Mouse (Mus musculus) heart, postnatal 0 days (tissue): Measurements from ENCODE around the gene Pi4kb. TPM values are rescaled to one million over a fixed set of nuclear protein-coding genes. Genes with fewer than 3 reads are reported as not detected.

Experiments
- ATAC-seq: fragments of 200-750 bp; cut with Nextera tagmentation; 2 replicates; pipeline ENCODE4 v1.8.0; 2017; ENCODE audit warnings: low read depth, moderate number of reproducible peaks, moderate library complexity; ENCODE audit not compliant: insufficient read depth
- DNase-seq: peaks from one replicate; pipeline ENCODE4 v3.0.0-alpha.2; 2016; ENCODE audit warnings: low spot score
- H3K27ac ChIP-seq: fragments of 300-500 bp; sonication (generic); 2 replicates; pipeline ENCODE4 v1.5.1; 2014; ENCODE audit warnings: low read depth, mild to moderate bottlenecking
- H3K27me3 ChIP-seq: fragments of 300-500 bp; sonication (generic); 2 replicates; pipeline ENCODE4 v1.6.1; 2014; ENCODE audit warnings: low read length, mixed read lengths; ENCODE audit not compliant: control insufficient read depth, insufficient read depth
- H3K36me3 ChIP-seq: fragments of 300-500 bp; sonication (generic); replicated peaks from 2 replicates; pipeline ENCODE4 v1.6.1; 2014; ENCODE audit warnings: low read length, mixed read lengths; ENCODE audit not compliant: control insufficient read depth, insufficient read depth
- H3K4me1 ChIP-seq: fragments of 300-500 bp; sonication (generic); 2 replicates; pipeline ENCODE4 v1.6.1; 2014; ENCODE audit warnings: antibody characterized with exemption; ENCODE audit not compliant: control insufficient read depth, insufficient read depth
- H3K4me2 ChIP-seq: fragments of 300-500 bp; sonication (generic); 2 replicates; pipeline ENCODE4 v1.6.1; 2014; ENCODE audit warnings: low read depth, mild to moderate bottlenecking, low read length, moderate library complexity
- H3K4me3 ChIP-seq: fragments of 300-500 bp; sonication (generic); 2 replicates; pipeline ENCODE4 v1.5.1; 2014; ENCODE audit warnings: low read depth, low read length
- H3K9ac ChIP-seq: fragments of 300-500 bp; sonication (generic); replicated peaks from 2 replicates; pipeline ENCODE4 v1.6.1; 2014; ENCODE audit warnings: low read depth, low read length, mixed read lengths
- H3K9me3 ChIP-seq: fragments of 300-500 bp; sonication (generic); replicated peaks from 2 replicates; pipeline ENCODE4 v1.6.1; 2016; ENCODE audit warnings: low read length; ENCODE audit not compliant: control insufficient read depth
- CTCF ChIP-seq: IDR thresholded peaks from 2 replicates; pipeline ENCODE4 v1.5.1; 2016; ENCODE audit warnings: antibody characterized with exemption, control low read depth, low read depth
- EP300 ChIP-seq: IDR thresholded peaks from 2 replicates; pipeline ENCODE4 v1.6.1; 2016; ENCODE audit warnings: antibody characterized with exemption, low read depth
- WGBS: fragments of 180-500 bp; shearing (Covaris S2); extraction: QIAGEN DNeasy Blood & Tissue Kit; methylation state at CpG from one replicate; pipeline ENCODE4 v1.1.7; 2014; 5-methylcytosine and 5-hydroxymethylcytosine counted together
- polyA plus RNA-seq: library from polyadenylated mRNA; unstranded; fragments of >200 nt; fragmentation: Nextera tagmentation; extraction: Ambion mirVana; gene quantifications from 2 replicates; pipeline ENCODE4 v1.2.1, GENCODE M21; 2015
- total RNA-seq: library from RNA; depleted of rRNA; stranded (reverse); fragments of >200 nt; gene quantifications from 2 replicates; pipeline ENCODE4 v1.2.3, GENCODE M21; 2014; ENCODE audit warnings: low replicate concordance

The Pi4kb gene
- total and polyA plus RNA-seq, 2 experiments from 2014 or later = 13.7 to 47.2 TPM

DNA sequence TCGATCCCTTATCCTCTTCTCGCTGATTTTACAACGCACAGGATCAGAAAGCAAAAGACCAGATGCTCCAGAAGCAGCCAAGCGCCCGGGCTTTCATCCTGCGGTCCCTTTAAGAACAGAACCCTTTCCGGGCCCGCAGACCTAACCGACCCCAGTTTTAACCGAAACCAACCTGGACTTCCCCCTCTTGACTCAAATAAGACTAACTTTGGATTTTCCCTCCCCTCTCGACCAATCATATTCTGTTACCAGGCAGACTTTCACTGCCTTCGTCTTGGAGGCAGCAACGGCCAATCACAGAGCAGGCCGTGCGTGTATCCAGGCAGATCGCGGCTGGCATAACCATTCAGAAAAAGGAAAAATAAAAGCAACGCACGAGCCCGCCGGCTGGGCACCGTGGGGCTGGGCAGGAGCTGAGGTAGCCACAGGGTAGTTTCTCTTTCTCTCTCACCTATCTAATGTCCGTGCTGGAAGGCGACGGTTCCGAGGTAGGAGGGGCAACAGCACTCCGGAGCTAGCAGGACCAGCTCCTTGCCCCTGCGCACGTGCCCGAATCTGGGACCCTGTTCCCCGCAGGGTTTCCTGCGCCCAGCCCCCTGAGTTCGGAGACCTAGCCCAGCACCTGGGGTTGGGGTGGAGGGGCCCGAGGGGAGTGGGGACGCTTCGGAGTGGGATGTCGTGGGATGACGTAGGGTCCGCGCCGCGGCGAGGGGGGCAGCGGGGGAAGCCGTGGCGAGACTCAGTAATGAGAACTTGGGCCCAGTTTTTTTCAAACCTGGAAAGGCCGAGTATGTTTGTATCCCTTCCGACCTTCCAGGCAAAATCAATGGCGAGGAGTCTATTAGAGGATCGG, 20.5 kb upstream of the Pi4kb start, which contains the start of gene Rfx5:
Gene Rfx5, plus strand, starts transcription at position 312 of the 853 bp plus-strand sequence.
- ATAC-seq = peak; percentile 96

DNA sequence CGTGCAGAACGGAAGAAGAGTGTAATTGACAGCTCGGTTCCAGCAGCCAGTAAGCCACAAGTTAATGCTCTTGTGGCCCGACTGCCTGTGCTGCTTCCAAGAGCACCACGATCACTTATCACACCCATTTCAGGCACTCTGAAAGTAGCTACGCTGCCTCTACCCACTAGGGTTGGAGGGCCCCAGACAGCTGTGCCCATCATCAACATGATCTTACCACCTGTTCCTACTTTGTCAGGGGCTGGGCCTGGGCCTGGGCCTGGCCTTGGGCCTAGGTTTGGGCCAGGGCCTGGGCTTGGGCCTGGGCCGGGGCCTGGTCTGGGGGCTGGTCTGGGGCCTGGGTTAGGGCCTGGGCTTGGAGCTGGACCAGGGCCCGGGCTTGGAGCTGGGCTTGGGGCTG, 16.2 kb upstream of the Pi4kb start:
- DNase-seq (no peak), ATAC-seq (no peak)
- peaks cover 6% of the 10 kb centered on the region for H3K4me1 ChIP-seq
- TF ChIP-seq CTCF = no peak
- no peak for TF ChIP-seq EP300
- 80% methylated on average over 8 of the region's 8 CpGs for WGBS
- H3K27me3 ChIP-seq = no peaks in the 10 kb centered on the region
- no peak overlapping the region for H3K4me3 ChIP-seq
- no peak overlapping the region for H3K9ac ChIP-seq
- no peak overlapping the region for H3K27ac ChIP-seq
- H3K36me3 ChIP-seq = peaks cover 28% of the 10 kb centered on the region
- no peaks in the 10 kb centered on the region for H3K9me3 ChIP-seq
- H3K4me2 ChIP-seq = no peak overlapping the region

More for the DNA sequence above, 20.5 kb upstream of the Pi4kb start, which contains the start of gene Rfx5:
- WGBS = under 1% methylated on average over 50 of the region's 50 CpGs
- H3K9me3 ChIP-seq = no peaks in the 10 kb centered on the region
- TF ChIP-seq EP300 (no peak), CTCF (no peak)
- H3K4me3 ChIP-seq = peak within 1 kb of the TSS; percentile 90
- peaks cover 13% of the 10 kb centered on the region for H3K4me1 ChIP-seq
- H3K9ac ChIP-seq = peak within 1 kb of the TSS; percentile 87
- H3K4me2 ChIP-seq = peak within 1 kb of the TSS; percentile 82
- DNase-seq = peak; percentile 98
- H3K27me3 ChIP-seq = no peaks in the 10 kb centered on the region
- H3K27ac ChIP-seq = peak within 1 kb of the TSS; percentile 87
- H3K36me3 ChIP-seq = peaks cover 28% of the 10 kb centered on the region

DNA sequence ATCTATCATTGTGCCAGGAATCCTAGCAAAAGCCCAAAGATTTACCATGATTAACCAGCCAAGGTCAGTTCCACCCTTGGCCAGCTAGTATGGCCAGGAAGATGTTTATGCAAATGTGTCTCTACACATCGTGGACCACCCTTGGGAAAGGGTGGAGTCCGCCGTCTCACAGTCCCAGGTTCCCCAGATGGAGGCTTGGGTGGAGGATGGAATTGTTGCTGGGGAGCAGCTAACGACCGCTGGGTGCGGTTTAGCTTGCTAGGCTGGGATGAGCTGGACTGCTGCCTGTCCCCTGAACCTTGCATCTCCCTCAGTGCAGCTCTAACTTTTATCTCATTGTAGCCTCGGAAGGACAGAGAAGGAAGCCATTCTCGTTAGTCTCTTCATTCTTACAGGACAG, 14.7 kb upstream of the Pi4kb start:
- Histone ChIP-seq H3K27me3 (no peaks in the 10 kb centered on the region), H3K4me2 (no peak overlapping the region), H3K9me3 (no peaks in the 10 kb centered on the region), H3K4me1 (peaks cover 2% of the 10 kb centered on the region; the same call in 1 of the 2 replicates), H3K36me3 (peaks cover 28% of the 10 kb centered on the region), H3K9ac (no peak overlapping the region), H3K4me3 (no peak overlapping the region), H3K27ac (no peak overlapping the region)
- no peak for DNase-seq
- WGBS = 44% methylated on average over 8 of the region's 8 CpGs
- no peak for TF ChIP-seq EP300
- TF ChIP-seq CTCF = no peak
- no peak for ATAC-seq

DNA sequence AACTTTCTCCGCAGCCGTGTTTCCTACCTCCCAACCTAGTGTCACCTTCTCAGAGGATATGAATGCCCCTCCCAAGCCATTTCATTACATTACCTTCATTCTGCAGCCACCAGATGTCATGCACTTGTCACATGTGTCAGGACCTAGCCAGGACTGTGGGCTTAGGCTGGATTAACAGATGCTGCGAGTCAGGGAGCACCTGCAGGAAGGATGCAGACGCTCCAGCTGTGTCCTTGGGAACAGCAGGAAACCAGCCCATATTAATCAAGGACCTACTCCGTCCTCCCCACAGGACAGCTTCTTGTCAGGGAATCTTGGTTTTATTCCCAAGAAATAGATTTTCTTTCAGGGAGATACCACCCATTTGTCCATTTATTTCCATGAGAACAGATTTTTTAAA, 14.2 kb upstream of the Pi4kb start:
- Histone ChIP-seq H3K9me3 (no peaks in the 10 kb centered on the region), H3K27ac (no peak overlapping the region), H3K36me3 (peaks cover 28% of the 10 kb centered on the region), H3K9ac (no peak overlapping the region), H3K4me2 (no peak overlapping the region), H3K4me3 (no peak overlapping the region), H3K27me3 (no peaks in the 10 kb centered on the region), H3K4me1 (no peaks in the 10 kb centered on the region)
- DNase-seq (no peak), ATAC-seq (no peak)
- WGBS = 53% methylated on average over 5 of the region's 5 CpGs
- TF ChIP-seq CTCF (no peak), EP300 (no peak)

DNA sequence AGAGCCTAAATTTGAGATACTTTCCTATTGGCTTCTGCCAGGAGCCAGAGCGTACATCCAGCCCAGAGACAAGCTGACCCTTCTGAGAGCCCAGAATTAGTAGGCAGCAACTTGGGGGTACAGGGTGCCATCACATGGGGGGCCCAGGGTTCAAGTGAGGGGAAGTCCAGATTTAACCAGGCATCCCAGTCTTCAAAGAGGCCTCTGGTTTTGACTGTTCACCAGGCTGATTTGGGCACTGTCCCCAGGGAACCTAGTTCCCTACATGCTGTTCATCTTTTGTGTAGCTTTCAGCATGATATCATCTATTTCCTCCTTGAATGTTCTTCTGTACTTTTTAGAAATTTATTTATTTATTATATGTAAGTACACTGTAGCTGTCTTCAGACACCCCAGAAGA, 9.5 kb upstream of the Pi4kb start:
- no peaks in the 10 kb centered on the region for H3K27me3 ChIP-seq
- H3K36me3 ChIP-seq = no peaks in the 10 kb centered on the region
- H3K27ac ChIP-seq = no peak overlapping the region
- ATAC-seq = no peak
- 95% methylated on average over 1 of the region's 1 CpGs for WGBS
- H3K9ac ChIP-seq = no peak overlapping the region
- H3K4me1 ChIP-seq = no peaks in the 10 kb centered on the region
- H3K4me2 ChIP-seq = no peak overlapping the region
- no peak for DNase-seq
- H3K4me3 ChIP-seq = no peak overlapping the region
- H3K9me3 ChIP-seq = no peaks in the 10 kb centered on the region
- TF ChIP-seq EP300 (no peak), CTCF (no peak)

DNA sequence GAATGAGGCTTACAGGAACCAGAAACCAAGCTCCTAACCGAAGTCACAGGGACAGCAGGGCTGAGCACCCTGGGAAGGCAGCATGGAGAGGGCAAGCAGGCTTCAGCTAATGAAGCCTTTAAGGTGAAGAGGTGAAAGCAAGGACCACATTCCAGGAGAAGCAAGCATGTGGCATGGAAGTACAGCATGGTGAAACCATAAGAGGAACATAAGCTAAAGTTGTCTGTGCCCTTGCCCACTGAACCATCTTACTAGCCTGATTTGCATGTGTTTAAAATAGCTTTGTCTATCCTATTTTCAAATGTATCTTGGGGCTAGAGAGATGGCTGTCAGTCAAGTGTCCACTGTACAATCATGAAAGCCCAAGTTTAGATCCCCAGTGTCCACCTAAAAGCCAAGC, 8.7 kb upstream of the Pi4kb start:
- H3K4me3 ChIP-seq = no peak overlapping the region
- no peak overlapping the region for H3K9ac ChIP-seq
- no peak overlapping the region for H3K27ac ChIP-seq
- no peaks in the 10 kb centered on the region for H3K4me1 ChIP-seq
- no peak overlapping the region for H3K4me2 ChIP-seq
- H3K27me3 ChIP-seq = no peaks in the 10 kb centered on the region
- no peaks in the 10 kb centered on the region for H3K36me3 ChIP-seq
- ATAC-seq = no peak
- 68% methylated on average over 1 of the region's 1 CpGs for WGBS
- H3K9me3 ChIP-seq = no peaks in the 10 kb centered on the region
- no peak for TF ChIP-seq CTCF
- TF ChIP-seq EP300 = no peak
- DNase-seq = no peak
